Mouse (Mus musculus): Measurements from ENCODE around the gene Npdc1. TPM values are rescaled to one million over a fixed set of nuclear protein-coding genes. Genes with fewer than 3 reads are reported as not detected.

The Npdc1 gene
- total and polyA plus RNA-seq, 3 experiments, result not detected

DNA sequence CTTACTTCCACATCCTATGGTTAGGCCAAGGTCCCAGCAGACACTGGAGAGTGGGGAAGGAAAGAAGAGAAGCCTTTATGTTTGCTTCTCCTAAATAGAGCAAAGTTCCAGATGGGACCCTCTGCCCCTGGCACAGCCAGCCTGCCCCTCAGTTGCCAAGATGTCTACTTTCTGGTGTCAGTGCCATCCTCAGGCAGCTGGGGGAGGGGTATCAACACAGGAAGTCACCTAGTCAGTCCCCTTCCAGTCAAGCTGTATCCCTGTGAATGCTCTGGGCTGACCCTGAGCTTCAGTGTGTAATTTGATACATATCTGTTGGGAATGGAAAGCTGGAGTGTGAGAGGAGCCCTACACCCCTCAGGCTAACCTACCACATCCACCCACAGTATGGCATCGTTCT, 2.1 kb upstream of the Npdc1 start:
- Histone ChIP-seq H3K79me2 (ENCODE audit: control insufficient read depth, insufficient read depth, low read length, poor library complexity) (no peaks in the 10 kb centered on the region), H3K27me3 (ENCODE audit: control insufficient read depth in 1 of 2, insufficient read depth in 2 of 2, low read length in 2 of 2) (peaks cover 4 to 6% of the 10 kb centered on the region in 2 experiments; a peak in 3 of 4 replicates), H3K36me3 (ENCODE audit: control insufficient read depth in 1 of 2, insufficient read depth in 2 of 2, low read length in 2 of 2) (no peaks in the 10 kb centered on the region), H3K4me3 (ENCODE audit: control insufficient read depth in 1 of 2, insufficient read depth in 1 of 2, low read depth in 2 of 2, low read length in 2 of 2) (no peak overlapping the region), H3K9ac (ENCODE audit: control insufficient read depth, low read depth, low read length, poor library complexity, severe bottlenecking) (no peak overlapping the region), H3K9me3 (replicated peaks; ENCODE audit: insufficient read depth, low read length) (no peaks in the 10 kb centered on the region), H3K27ac (ENCODE audit: control insufficient read depth, low read depth, low read length) (no peak overlapping the region), H3K4me1 (ENCODE audit: control insufficient read depth in 1 of 2, insufficient read depth in 2 of 2, low read length in 2 of 2) (no peaks in the 10 kb centered on the region)
- TF ChIP-seq NRF1 (IDR thresholded peaks at IDR 0.05; ENCODE audit: insufficient read depth, low read depth, low read length, poor library complexity, severe bottlenecking), result no peak
- no peak for TF ChIP-seq CTCF (IDR thresholded peaks at IDR 0.05 in 2 of 3, conservative IDR thresholded peaks at IDR 0.05 in 1 of 3; ENCODE audit: control insufficient read depth in 1 of 3, insufficient read depth in 1 of 3, low read depth in 2 of 3, low read length in 3 of 3, poor library complexity in 1 of 3, severe bottlenecking in 1 of 3)
- no peak for TF ChIP-seq RCOR1 (IDR thresholded peaks at IDR 0.05; ENCODE audit: low read depth, low read length)
- no peak for TF ChIP-seq USF2 (IDR thresholded peaks at IDR 0.05; ENCODE audit: borderline replicate concordance in 1 of 2, insufficient read depth in 1 of 2, low read depth in 1 of 2, low read length in 2 of 2)
- no peak for TF ChIP-seq BHLHE40 (IDR thresholded peaks at IDR 0.05; ENCODE audit: borderline replicate concordance, low read depth, low read length)
- no peak for TF ChIP-seq GATA1 (IDR thresholded peaks at IDR 0.05; ENCODE audit: low read depth, low read length)
- no peak for TF ChIP-seq SMC3 (IDR thresholded peaks at IDR 0.05; ENCODE audit: low read depth, low read length)
- TF ChIP-seq HCFC1 (IDR thresholded peaks at IDR 0.05; ENCODE audit: low read depth, low read length), result no peak
- TF ChIP-seq ZMIZ1 (IDR thresholded peaks at IDR 0.05; ENCODE audit: low read depth, low read length), result no peak
- no peak for TF ChIP-seq MXI1 (IDR thresholded peaks at IDR 0.05; ENCODE audit: low read depth, low read length)
- no peak for DNase-seq (ENCODE audit: low read depth, low spot score)

DNA sequence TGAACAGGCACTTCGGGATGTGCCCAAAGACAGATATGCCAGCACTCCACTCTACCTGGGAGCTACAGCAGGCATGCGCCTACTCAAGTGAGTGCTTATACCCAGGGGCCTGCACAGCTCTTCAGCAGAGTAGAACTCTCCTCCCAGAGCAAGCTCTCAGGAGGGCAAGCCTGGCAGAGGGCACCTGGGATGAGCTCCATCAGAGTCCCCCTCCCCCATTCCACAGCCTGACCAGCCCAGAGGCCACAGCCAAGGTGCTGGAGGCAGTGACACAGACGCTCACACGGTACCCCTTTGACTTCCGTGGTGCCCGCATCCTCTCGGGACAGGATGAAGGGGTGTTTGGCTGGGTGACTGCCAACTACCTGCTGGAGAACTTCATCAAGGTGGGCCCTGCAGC, 1.1 kb upstream of the Npdc1 start:
- H3K4me3 ChIP-seq (ENCODE audit: control insufficient read depth in 1 of 2, insufficient read depth in 1 of 2, low read depth in 2 of 2, low read length in 2 of 2), result no peak overlapping the region
- DNase-seq (ENCODE audit: low read depth, low spot score), result no peak
- TF ChIP-seq ZC3H11A (IDR thresholded peaks at IDR 0.05; ENCODE audit: low read depth, low read length) (no peak), MYB (IDR thresholded peaks at IDR 0.05; ENCODE audit: low read depth, low read length) (no peak), MEF2A (IDR thresholded peaks at IDR 0.05; ENCODE audit: extremely low read depth, insufficient replicate concordance, low read depth, low read length, poor library complexity, severe bottlenecking) (no peak), JUND (IDR thresholded peaks at IDR 0.05; ENCODE audit: low read depth, low read length) (no peak), NELFE (IDR thresholded peaks at IDR 0.05; ENCODE audit: low read depth, low read length) (no peak), RCOR1 (IDR thresholded peaks at IDR 0.05; ENCODE audit: low read depth, low read length) (no peak), TCF12 (IDR thresholded peaks at IDR 0.05; ENCODE audit: low read depth, low read length) (no peak), POLR2AphosphoS5 (IDR thresholded peaks at IDR 0.05; ENCODE audit: borderline replicate concordance, low read depth, low read length) (no peak), ZMIZ1 (IDR thresholded peaks at IDR 0.05; ENCODE audit: low read depth, low read length) (no peak), ELF1 (IDR thresholded peaks at IDR 0.05; ENCODE audit: low read depth, low read length) (no peak), BHLHE40 (IDR thresholded peaks at IDR 0.05; ENCODE audit: borderline replicate concordance, low read depth, low read length) (no peak), USF1 (IDR thresholded peaks at IDR 0.05; ENCODE audit: low read depth, low read length) (no peak), TBP (IDR thresholded peaks at IDR 0.05; ENCODE audit: low read depth, low read length) (no peak), GABPA (IDR thresholded peaks at IDR 0.05; ENCODE audit: low read depth, low read length) (no peak), ZNF384 (IDR thresholded peaks at IDR 0.05; ENCODE audit: low read depth, low read length) (no peak), ETS1 (IDR thresholded peaks at IDR 0.05; ENCODE audit: low read depth, low read length) (no peak)
- no peak overlapping the region for H3K9ac ChIP-seq (ENCODE audit: control insufficient read depth, low read depth, low read length, poor library complexity, severe bottlenecking)
- no peaks in the 10 kb centered on the region for H3K9me3 ChIP-seq (replicated peaks; ENCODE audit: insufficient read depth, low read length)
- peaks cover 4 to 6% of the 10 kb centered on the region in 2 experiments; a peak in 3 of 4 replicates for H3K27me3 ChIP-seq (ENCODE audit: control insufficient read depth in 1 of 2, insufficient read depth in 2 of 2, low read length in 2 of 2)
- H3K27ac ChIP-seq (ENCODE audit: control insufficient read depth, low read depth, low read length), result no peak overlapping the region
- H3K4me1 ChIP-seq (ENCODE audit: control insufficient read depth in 1 of 2, insufficient read depth in 2 of 2, low read length in 2 of 2), result no peaks in the 10 kb centered on the region
- H3K79me2 ChIP-seq (ENCODE audit: control insufficient read depth, insufficient read depth, low read length, poor library complexity), result no peaks in the 10 kb centered on the region
- H3K36me3 ChIP-seq (ENCODE audit: control insufficient read depth in 1 of 2, insufficient read depth in 2 of 2, low read length in 2 of 2), result no peaks in the 10 kb centered on the region
